Mouse (Mus musculus) embryonic fibroblast, embryonic 13.5 days (primary cell): ENCODE results near the gene Mgat2. TPM values are rescaled to one million over a fixed set of nuclear protein-coding genes. Genes with fewer than 3 reads are reported as not detected.
A peak's percentile ranks its signal among the peaks of the same experiment; 100 is the strongest.

Experiments
- H3K27ac ChIP-seq: 2 replicates; pipeline ENCODE4 v1.5.1; 2012; ENCODE audit warnings: low read length, control low read depth, inconsistent platforms; ENCODE audit not compliant: insufficient read depth
- H3K4me1 ChIP-seq: 2 replicates; pipeline ENCODE4 v1.6.1; 2011; ENCODE audit warnings: low read length; ENCODE audit not compliant: control insufficient read depth, insufficient read depth
- H3K4me3 ChIP-seq: 2 replicates; pipeline ENCODE4 v1.5.1; 2011; ENCODE audit warnings: mild to moderate bottlenecking, control low read depth, low read length; ENCODE audit not compliant: insufficient read depth
- CTCF ChIP-seq: IDR thresholded peaks from 2 replicates; pipeline ENCODE4 v1.5.1; 2011; ENCODE audit warnings: mild to moderate bottlenecking, control low read depth, low read length, moderate library complexity, borderline replicate concordance; ENCODE audit not compliant: insufficient read depth
- POLR2A ChIP-seq: IDR thresholded peaks from 2 replicates; pipeline ENCODE4 v1.6.1; 2011; ENCODE audit warnings: low read depth, mild to moderate bottlenecking, control low read depth, low read length, moderate library complexity
- polyA plus RNA-seq: library from polyadenylated mRNA; stranded (reverse); fragments of >200 nt; gene quantifications from 2 replicates; pipeline ENCODE4 v1.2.4, GENCODE M21; 2011; ENCODE audit warnings: low read depth; ENCODE audit not compliant: missing spikeins, insufficient read length

Gene Mgat2
- polyA plus RNA-seq, 1 experiment = 69.7 TPM

DNA sequence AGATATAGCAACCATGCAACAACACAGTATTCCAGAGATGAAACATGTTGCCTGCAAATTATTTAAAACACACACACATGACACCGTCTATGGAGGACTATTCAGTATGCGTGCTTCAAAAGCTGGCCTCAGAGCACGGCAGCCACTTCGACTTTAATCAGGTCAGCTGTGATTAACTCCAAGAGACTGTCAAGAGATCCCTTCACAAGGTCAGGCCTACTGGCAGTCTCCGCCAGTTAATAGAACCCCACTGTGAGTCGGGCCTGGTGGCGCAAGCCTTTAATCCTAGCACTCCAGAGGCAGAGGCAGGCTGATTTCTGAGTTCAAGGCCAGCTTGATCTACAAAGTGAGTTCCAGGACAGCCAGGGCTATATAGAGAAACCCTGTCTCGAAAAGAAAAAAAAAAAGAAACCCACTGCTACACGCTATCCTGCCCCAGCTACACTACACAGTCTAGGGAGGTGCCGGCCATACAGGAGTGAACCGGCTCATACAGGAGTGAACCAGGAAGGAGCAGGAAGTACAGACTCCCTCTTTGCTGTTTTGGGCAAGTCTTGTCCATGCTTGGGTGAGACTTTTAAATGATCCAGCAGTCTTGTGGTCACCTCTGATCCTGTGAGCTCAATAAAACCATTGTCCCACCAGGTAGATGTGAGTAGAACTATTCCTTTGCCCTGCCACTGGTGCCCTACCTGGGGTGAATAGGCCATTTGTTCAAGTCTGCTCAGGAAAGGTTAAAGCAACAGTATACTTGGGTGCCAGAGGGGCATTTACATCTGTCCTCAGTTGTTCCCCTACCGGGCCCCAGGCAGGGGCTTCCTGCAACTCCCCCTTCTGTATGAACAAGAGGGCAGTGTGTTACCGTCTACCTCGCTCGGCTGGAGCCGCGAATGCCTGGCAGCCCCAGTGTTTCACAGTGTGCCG lies 26.4 kb downstream of the Mgat2 start:
- Histone ChIP-seq H3K4me1 (peaks cover 2% of the 10 kb centered on the region; the same call in 1 of the 2 replicates), H3K4me3 (no peak overlapping the region), H3K27ac (no peak overlapping the region)
- TF ChIP-seq POLR2A (no peak), CTCF (no peak)

DNA sequence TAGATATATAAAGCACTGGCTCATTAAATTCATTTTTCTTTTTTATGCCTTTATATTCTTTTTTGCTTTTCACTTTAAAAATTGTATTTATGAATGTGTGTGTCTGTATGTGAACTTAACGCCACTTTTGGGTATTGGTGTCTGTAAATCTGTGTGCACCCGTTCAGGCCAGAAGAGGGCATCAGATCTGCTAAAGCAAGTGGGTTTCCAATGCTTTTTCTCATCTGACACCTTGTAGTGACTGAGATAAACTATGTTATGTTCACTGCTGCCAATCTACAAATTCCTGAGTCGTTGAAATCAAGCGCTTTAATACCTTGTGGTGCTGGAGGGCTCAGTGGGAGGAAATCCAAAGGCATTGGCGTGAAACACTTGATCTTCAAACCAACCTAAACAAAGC lies 27.1 kb downstream of the Mgat2 start:
- Histone ChIP-seq H3K4me3 (no peak overlapping the region), H3K4me1 (peaks cover 2% of the 10 kb centered on the region; the same call in 1 of the 2 replicates), H3K27ac (no peak overlapping the region)
- no peak for TF ChIP-seq POLR2A

DNA sequence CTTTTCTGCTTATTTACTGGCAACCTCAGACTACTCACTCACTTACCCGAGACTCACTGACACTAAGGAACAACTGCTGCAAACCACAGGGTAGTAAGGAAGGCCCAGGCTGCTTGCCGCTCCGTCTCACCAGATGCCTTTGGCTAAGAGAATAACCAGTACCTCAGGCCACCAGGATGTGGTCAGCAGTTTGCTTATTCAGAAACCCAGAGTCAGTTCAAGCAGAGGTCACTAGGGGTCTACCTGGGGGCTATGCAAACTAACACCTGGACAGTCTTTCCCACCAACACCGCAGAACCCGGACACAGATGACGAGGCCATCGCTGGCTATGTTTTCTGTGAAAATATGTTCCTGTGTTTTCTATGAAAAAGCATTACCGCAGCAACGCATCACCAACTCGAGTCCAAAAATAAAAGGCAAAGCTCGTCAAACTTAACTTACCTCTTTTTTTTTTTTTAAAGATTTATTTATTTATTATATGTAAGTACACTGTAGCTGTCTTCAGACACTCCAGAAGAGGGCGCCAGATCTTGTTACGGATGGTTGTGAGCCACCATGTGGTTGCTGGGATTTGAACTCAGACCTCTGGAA lies 29.3 kb downstream of the Mgat2 start:
- peaks cover 2% of the 10 kb centered on the region; the same call in 1 of the 2 replicates for H3K4me1 ChIP-seq
- no peak for TF ChIP-seq CTCF
- TF ChIP-seq POLR2A = no peak
- H3K4me3 ChIP-seq = no peak overlapping the region
- H3K27ac ChIP-seq = no peak overlapping the region

DNA sequence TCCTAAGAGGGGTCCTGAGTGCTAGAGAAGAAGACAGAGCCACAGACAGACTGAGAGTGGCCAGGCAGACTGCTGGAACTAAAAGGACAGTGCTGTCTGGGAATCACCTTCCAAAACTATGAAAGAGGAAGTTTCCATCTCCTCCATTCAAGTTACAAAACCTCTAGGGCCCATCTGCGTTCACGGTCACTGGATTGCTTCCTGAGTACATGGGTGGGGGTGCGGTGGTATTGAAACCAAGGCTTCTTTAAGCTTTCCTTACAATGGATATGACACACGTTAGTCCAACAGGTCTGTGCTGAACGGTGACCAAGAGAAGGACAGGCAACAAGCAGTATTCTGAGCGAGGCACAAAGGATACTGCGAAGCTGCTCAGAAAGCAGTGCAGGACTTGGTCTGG lies 30.4 kb downstream of the Mgat2 start:
- Histone ChIP-seq H3K4me1 (peaks cover 2% of the 10 kb centered on the region; the same call in 1 of the 2 replicates), H3K27ac (no peak overlapping the region), H3K4me3 (no peak overlapping the region)
- no peak for TF ChIP-seq POLR2A
- no peak for TF ChIP-seq CTCF

DNA sequence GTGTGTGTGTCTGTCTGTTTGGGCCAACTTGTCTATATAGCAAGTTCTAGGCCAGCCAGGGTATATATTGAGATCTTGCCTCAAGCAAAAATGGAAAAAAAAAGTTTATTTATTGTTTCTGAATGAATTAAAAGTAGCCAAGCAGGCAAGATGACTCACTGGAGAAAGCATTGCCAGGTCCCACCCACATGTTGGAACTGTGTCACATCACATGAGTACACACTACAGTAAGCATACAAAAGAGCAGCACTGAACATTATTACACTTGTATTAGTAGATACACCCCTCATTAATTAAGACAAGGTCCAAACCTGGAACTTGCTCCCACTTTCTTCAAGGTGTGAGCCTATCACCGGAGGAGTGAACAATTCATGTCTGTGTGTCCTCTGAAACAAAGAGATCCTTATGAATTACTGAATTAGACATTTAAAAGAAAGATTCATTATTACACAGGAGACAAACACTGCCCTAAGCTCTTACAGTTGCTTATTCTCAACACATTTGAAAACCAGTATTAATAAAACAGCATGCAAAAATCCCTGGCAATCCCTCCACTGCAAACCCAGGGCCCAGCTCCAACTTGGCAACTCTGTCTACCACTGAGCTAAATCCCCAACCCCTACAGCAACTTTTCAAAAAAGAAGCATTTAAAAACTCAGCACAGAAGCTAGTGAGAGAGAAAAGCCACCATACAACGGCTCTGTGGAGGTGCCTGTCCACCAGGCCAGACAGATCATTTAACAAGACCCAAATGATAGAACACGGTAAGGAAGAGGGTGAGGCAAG lies 31.2 kb downstream of the Mgat2 start:
- Histone ChIP-seq H3K4me1 (peaks cover 2% of the 10 kb centered on the region; the same call in 1 of the 2 replicates), H3K27ac (peak overlapping the region; percentile 57; the same call in 1 of the 2 replicates), H3K4me3 (no peak overlapping the region)
- no peak for TF ChIP-seq CTCF
- no peak for TF ChIP-seq POLR2A

DNA sequence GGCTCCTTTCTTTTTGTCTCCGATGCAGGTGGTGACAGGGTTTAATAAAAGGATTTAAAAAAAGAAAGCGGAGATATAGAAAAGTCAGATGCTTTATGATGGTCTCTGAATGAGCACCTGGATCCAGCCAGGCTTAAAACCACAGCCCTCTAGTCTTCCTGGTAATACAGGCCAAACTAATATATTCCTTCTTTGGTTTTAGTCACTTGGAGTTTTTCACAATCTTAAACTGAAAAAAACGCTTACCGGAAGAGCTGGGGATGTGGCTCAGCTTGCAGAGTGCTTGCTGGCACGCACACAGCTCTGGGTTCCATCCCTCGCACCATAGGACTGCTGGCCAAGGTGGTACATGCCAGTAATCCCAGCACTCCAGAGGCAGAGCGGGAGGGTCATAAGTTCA lies 32.6 kb downstream of the Mgat2 start:
- Histone ChIP-seq H3K4me3 (no peak overlapping the region), H3K4me1 (peaks cover 2% of the 10 kb centered on the region; the same call in 1 of the 2 replicates), H3K27ac (no peak overlapping the region)
- TF ChIP-seq POLR2A (no peak), CTCF (no peak)

DNA sequence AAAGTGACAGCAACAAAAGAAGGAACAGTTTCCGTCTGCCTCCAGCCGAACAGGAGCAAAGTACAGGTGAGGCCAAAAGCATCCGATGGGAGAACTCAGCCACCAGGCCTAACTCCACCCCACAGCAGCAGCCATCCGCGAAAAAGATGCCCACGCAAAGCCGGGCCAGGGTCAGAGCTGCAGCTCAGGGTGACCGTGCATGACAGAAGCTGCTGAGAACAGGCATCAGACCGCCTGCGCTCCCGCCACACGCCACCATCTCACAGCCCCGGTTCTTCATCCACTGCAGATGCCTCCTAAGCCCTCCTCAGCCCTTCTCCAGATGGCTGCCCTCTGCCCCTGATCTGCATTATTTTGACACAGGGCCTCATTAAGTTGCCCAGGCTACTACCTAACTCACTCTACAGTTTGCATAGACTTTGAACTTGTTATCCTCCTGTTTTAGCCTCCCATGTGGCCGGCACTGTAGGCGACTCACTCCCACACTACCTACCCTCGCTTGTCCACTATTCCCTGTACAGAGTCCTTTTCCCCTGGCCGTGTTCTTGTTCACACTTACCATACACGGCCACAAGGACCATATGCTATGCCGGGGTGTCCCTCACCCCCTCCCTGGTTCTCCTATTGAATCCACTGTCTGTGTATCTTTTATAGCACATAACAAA lies 36.8 kb downstream of the Mgat2 start:
- no peak for TF ChIP-seq POLR2A
- no peak for TF ChIP-seq CTCF
- Histone ChIP-seq H3K4me3 (no peak overlapping the region), H3K27ac (no peak overlapping the region), H3K4me1 (no peaks in the 10 kb centered on the region)

DNA sequence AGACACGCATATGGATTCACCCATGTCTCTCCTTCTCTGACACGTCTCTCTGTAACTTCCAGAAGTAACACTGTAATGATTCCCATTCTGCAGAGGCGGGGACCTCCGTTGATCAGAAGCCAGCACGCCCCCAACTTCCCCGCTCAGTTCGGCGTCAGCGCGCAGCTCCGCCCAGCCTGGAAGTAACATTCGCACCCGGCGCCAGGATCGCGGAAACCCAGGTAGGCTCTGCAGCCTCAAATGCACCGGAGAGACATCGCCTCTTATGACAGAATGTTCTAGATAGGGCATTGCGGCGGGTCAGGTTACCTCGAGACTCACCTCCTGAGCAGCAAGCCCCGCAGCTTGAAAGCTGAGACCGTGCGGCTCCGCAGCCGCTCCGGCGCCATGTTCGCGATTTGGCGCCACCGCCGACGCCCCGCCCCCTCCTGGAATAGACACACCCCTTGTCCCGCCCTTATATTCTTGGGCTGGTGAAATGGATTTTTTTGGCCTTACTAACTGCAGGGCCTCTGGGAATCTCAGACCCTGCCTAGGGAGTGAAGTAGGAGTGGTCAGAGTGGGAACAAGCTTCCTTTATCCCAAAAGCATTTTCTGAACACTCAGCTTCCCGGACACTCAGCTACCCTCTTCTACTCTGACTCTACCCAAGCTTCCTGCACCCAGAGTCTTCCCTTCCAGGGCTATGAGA lies 44.0 kb downstream of the Mgat2 start, which contains the start of gene Pole2:
Gene Pole2 (minus strand): TSS at position 420 of the 691 bp plus-strand sequence.
- H3K27ac ChIP-seq = peak within 1 kb of the TSS; percentile 80
- TF ChIP-seq CTCF = no peak
- TF ChIP-seq POLR2A = peak; percentile 42
- H3K4me3 ChIP-seq = peak within 1 kb of the TSS; percentile 62
- no peaks in the 10 kb centered on the region for H3K4me1 ChIP-seq

DNA sequence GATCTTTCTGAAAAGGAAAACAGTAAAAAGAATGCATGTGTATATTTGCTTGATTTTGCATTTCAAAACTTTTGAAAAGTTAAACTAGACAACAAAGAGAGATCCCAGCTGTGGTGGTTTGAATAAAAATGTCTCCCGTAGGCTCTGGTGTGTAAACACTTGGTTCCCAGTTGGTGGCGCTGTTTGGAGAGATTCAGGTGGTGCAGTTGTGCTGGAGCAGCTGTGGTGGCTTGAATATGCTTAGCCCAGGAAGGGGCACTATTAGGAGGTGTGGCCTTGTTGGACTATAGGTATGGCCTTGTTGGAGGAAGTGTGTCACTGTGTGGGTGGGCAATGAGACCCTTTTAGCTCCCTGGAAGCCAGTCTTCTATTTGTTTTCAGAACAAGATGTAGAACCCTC lies 45.3 kb downstream of the Mgat2 start:
- Histone ChIP-seq H3K27ac (no peak overlapping the region), H3K4me3 (no peak overlapping the region), H3K4me1 (no peaks in the 10 kb centered on the region)
- TF ChIP-seq CTCF (no peak), POLR2A (no peak)
